Mouse (Mus musculus) small intestine, adult 2 months (tissue): Measurements from ENCODE around the gene Cad.

ENCODE experiments used
- CTCF ChIP-seq: fragments of 200-500 bp; IDR thresholded peaks from 2 replicates; pipeline ENCODE4 v1.5.1; 2012; ENCODE audit warnings: low read depth, mild to moderate bottlenecking, control low read depth, inconsistent platforms, low read length, moderate library complexity, mixed read lengths; ENCODE audit not compliant: insufficient replicate concordance, insufficient read length; ENCODE audit errors: extremely low read depth
- POLR2A ChIP-seq: fragments of 200-500 bp; IDR thresholded peaks from 2 replicates; pipeline ENCODE4 v1.6.1; 2012; ENCODE audit warnings: low read depth, mild to moderate bottlenecking, control low read depth, inconsistent platforms, low read length, moderate library complexity

- TF ChIP-seq CTCF (no peak), POLR2A (no peak)
Observed at GRCm38 (mm10) chr5:31012737-31013136, 41.8 kb upstream of the Cad start.
